Mouse (Mus musculus) heart, postnatal 4 days (tissue): Measurements from ENCODE around the gene Iqcm. TPM values are rescaled to one million over a fixed set of nuclear protein-coding genes. Genes with fewer than 3 reads are reported as not detected.
"Not testable (repeated sequence)": the region's sequence is repeated elsewhere in the genome, so short reads cannot be mapped to it uniquely, and the experiment has no call there.

Source experiments
- DNase-seq: peaks from one replicate; pipeline ENCODE4 v3.0.0; 2021
- total RNA-seq, 2 experiments: library from RNA; stranded (reverse); gene quantifications; 2 replicates each; pipeline ENCODE4 v1.2.3; 2021

Iqcm gene
- not detected for total RNA-seq

GRCm38 (mm10) chr8:75448394-75448793 is at the start of gene Iqcm:
Iqcm (plus strand) TSS chr8:75448694.
- DNase-seq: no peak

GRCm38 (mm10) chr8:75406489-75406888 is 42.0 kb upstream of the Iqcm start, which contains the start of gene Gm10358:
Gm10358 (minus strand) TSS chr8:75406589.
- DNase-seq: no peak

- not testable (repeated sequence) for DNase-seq
Measured at GRCm38 (mm10) chr8:75415696-75416095, 32.8 kb upstream of the Iqcm start.

- no peak for DNase-seq
Measured at GRCm38 (mm10) chr8:75476756-75477155, 28.3 kb downstream of the Iqcm start.

- DNase-seq: no peak
Measured at GRCm38 (mm10) chr8:75489035-75489678, 40.7 kb downstream of the Iqcm start.

GRCm38 (mm10) chr8:75509299-75509698 is 60.8 kb downstream of the Iqcm start:
- no peak for DNase-seq

- DNase-seq: no peak
Measured at GRCm38 (mm10) chr8:75513786-75514185, 65.3 kb downstream of the Iqcm start.

- no peak for DNase-seq
Measured at GRCm38 (mm10) chr8:75549284-75549683, 100.8 kb downstream of the Iqcm start.

- no peak for DNase-seq
Measured at GRCm38 (mm10) chr8:75596281-75596680, 147.8 kb downstream of the Iqcm start.

- DNase-seq: no peak
Measured at GRCm38 (mm10) chr8:75642958-75643357, 194.5 kb downstream of the Iqcm start.

GRCm38 (mm10) chr8:75659287-75659686 is 210.8 kb downstream of the Iqcm start:
- no peak for DNase-seq

GRCm38 (mm10) chr8:75746561-75746960 is 298.1 kb downstream of the Iqcm start:
- DNase-seq: no peak

- DNase-seq: no peak
Measured at GRCm38 (mm10) chr8:75755596-75755995, 307.1 kb downstream of the Iqcm start.

GRCm38 (mm10) chr8:75828468-75829132 is 380.1 kb downstream of the Iqcm start:
- no peak for DNase-seq

GRCm38 (mm10) chr8:75835245-75835644 is 386.8 kb downstream of the Iqcm start:
- no peak for DNase-seq

GRCm38 (mm10) chr8:75917603-75918344 is 469.3 kb downstream of the Iqcm start:
- DNase-seq: no peak

- DNase-seq: no peak
Measured at GRCm38 (mm10) chr8:75949166-75949565, 500.7 kb downstream of the Iqcm start.

- DNase-seq: no peak
Measured at GRCm38 (mm10) chr8:75956016-75956415, 507.5 kb downstream of the Iqcm start.

GRCm38 (mm10) chr8:76018501-76018900 is 570.0 kb downstream of the Iqcm start:
- DNase-seq: no peak
